Mouse (Mus musculus) limb, embryonic 14.5 days (tissue): ENCODE results near the gene Tmem59l. TPM values are rescaled to one million over a fixed set of nuclear protein-coding genes. Genes with fewer than 3 reads are reported as not detected.

Experiments used
- ATAC-seq: fragments of 200-750 bp; cut with Nextera tagmentation; 2 replicates; pipeline ENCODE4 v1.8.0; 2017; ENCODE audit warnings: low read depth, moderate number of reproducible peaks, moderate TSS enrichment; ENCODE audit not compliant: low FRiP score
- DNase-seq: peaks from one replicate; pipeline ENCODE4 v3.0.0-alpha.2; 2015; ENCODE audit warnings: low spot score
- H3K27ac ChIP-seq: fragments of 300-500 bp; sonication (generic); replicated peaks from 2 replicates; pipeline ENCODE4 v1.5.1; 2014; ENCODE audit warnings: low read depth, mild to moderate bottlenecking, low read length, moderate library complexity, mixed read lengths
- H3K27me3 ChIP-seq: fragments of 300-500 bp; sonication (generic); 2 replicates; pipeline ENCODE4 v1.6.1; 2014; ENCODE audit warnings: low read length, mixed read lengths; ENCODE audit not compliant: control insufficient read depth, insufficient read depth
- H3K36me3 ChIP-seq: fragments of 300-500 bp; sonication (generic); 2 replicates; pipeline ENCODE4 v1.6.1; 2014; ENCODE audit warnings: mild to moderate bottlenecking, low read length, moderate library complexity, mixed read lengths; ENCODE audit not compliant: control insufficient read depth, insufficient read depth
- H3K4me1 ChIP-seq: fragments of 300-500 bp; sonication (generic); 2 replicates; pipeline ENCODE4 v1.6.1; 2014; ENCODE audit warnings: antibody characterized with exemption, low read length, mixed read lengths; ENCODE audit not compliant: control insufficient read depth, insufficient read depth
- H3K4me2 ChIP-seq: fragments of 300-500 bp; sonication (generic); replicated peaks from 2 replicates; pipeline ENCODE4 v1.6.1; 2014; ENCODE audit warnings: low read depth, mild to moderate bottlenecking, low read length, moderate library complexity; ENCODE audit not compliant: severe bottlenecking
- H3K4me3 ChIP-seq: fragments of 300-500 bp; sonication (generic); replicated peaks from 2 replicates; pipeline ENCODE4 v1.5.1; 2014; ENCODE audit warnings: low read length
- H3K9ac ChIP-seq: fragments of 300-500 bp; sonication (generic); 2 replicates; pipeline ENCODE4 v1.6.1; 2014; ENCODE audit warnings: mild to moderate bottlenecking, low read depth, low read length, moderate library complexity; ENCODE audit not compliant: severe bottlenecking
- H3K9me3 ChIP-seq: fragments of 300-500 bp; sonication (generic); 2 replicates; pipeline ENCODE4 v1.6.1; 2016; ENCODE audit warnings: low read length; ENCODE audit not compliant: control insufficient read depth
- POLR2A ChIP-seq: fragments of 200-500 bp; IDR thresholded peaks from 2 replicates; pipeline ENCODE4 v1.8.0; 2012; ENCODE audit warnings: inconsistent platforms, mild to moderate bottlenecking, moderate library complexity, borderline replicate concordance; ENCODE audit not compliant: insufficient read depth, insufficient read length; ENCODE audit errors: extremely low read depth
- WGBS: fragments of 180-500 bp; shearing (Covaris S2); extraction: QIAGEN DNeasy Blood & Tissue Kit; methylation state at CpG from one replicate; pipeline ENCODE4 v1.1.7; 2014; 5-methylcytosine and 5-hydroxymethylcytosine counted together
- polyA plus RNA-seq, 2 experiments: library from polyadenylated mRNA; depleted of rRNA in 1 of 2; stranded (reverse) in 1 of 2; unstranded in 1 of 2; fragments of >200 nt; fragmentation: Nextera tagmentation in 1 of 2; extraction: Ambion mirVana in 1 of 2; gene quantifications; 2 replicates each; pipeline versions ENCODE4 v1.2.1 to v1.2.3; 2012 to 2014

Tmem59l gene
- polyA plus RNA-seq, 2 experiments: 13.1 to 15.7 TPM

- DNase-seq: no peak
- peaks cover 10% of the 10 kb centered on the region for H3K4me1 ChIP-seq
Observed at GRCm38 (mm10) chr8:70529299-70529698, 42.1 kb upstream of the Tmem59l start.

GRCm38 (mm10) chr8:70528182-70528797 lies 41.1 kb upstream of the Tmem59l start:
- peaks cover 40% of the 10 kb centered on the region for H3K36me3 ChIP-seq
- WGBS: 26% methylated on average over 13 of the region's 13 CpGs
- TF ChIP-seq POLR2A: no peak
- no peaks in the 10 kb centered on the region for H3K27me3 ChIP-seq
- H3K4me2 ChIP-seq: peak overlapping the region; percentile 84
- H3K27ac ChIP-seq: peak overlapping the region; percentile 87
- ATAC-seq (no peak), DNase-seq (no peak)
- no peaks in the 10 kb centered on the region for H3K9me3 ChIP-seq
- peaks cover 12% of the 10 kb centered on the region for H3K4me1 ChIP-seq
- H3K4me3 ChIP-seq: peak overlapping the region; percentile 81
- H3K9ac ChIP-seq: peak overlapping the region; percentile 97

More at GRCm38 (mm10) chr8:70529299-70529698, 42.1 kb upstream of the Tmem59l start:
- TF ChIP-seq POLR2A: no peak
- ATAC-seq: no peak
- Histone ChIP-seq H3K27me3 (no peaks in the 10 kb centered on the region), H3K4me2 (no peak overlapping the region), H3K9ac (no peak overlapping the region), H3K27ac (no peak overlapping the region), H3K9me3 (no peaks in the 10 kb centered on the region), H3K4me3 (no peak overlapping the region), H3K36me3 (peaks cover 50% of the 10 kb centered on the region)
- 79% methylated on average over 5 of the region's 5 CpGs for WGBS

- ATAC-seq: peak; percentile 93
Observed at GRCm38 (mm10) chr8:70527512-70528181, 40.5 kb upstream of the Tmem59l start, which contains the start of the genes Fkbp8 and Kxd1. Fkbp8 (plus strand) TSS chr8:70527724. Kxd1 (minus strand) TSS chr8:70527956.

GRCm38 (mm10) chr8:70527111-70527511 lies 40.0 kb upstream of the Tmem59l start:
- Histone ChIP-seq H3K27ac (0 out of 2 replicates have a peak overlapping the region, but pooled peaks have one; percentile 19), H3K4me2 (peak overlapping the region; percentile 84), H3K9ac (peak overlapping the region; percentile 97), H3K36me3 (peaks cover 30% of the 10 kb centered on the region), H3K4me1 (peaks cover 12% of the 10 kb centered on the region), H3K4me3 (peak overlapping the region; percentile 81), H3K9me3 (no peaks in the 10 kb centered on the region), H3K27me3 (no peaks in the 10 kb centered on the region)
- DNase-seq: no peak
- WGBS: 1% methylated on average over 8 of the region's 8 CpGs
- no peak for TF ChIP-seq POLR2A
- no peak for ATAC-seq

More at GRCm38 (mm10) chr8:70527512-70528181, 40.5 kb upstream of the Tmem59l start, which contains the start of the genes Fkbp8 and Kxd1:
- Histone ChIP-seq H3K4me3 (peak within 1 kb of the TSS; percentile 81), H3K4me2 (peak within 1 kb of the TSS; percentile 84), H3K27ac (peak within 1 kb of the TSS; percentile 87), H3K36me3 (peaks cover 36% of the 10 kb centered on the region), H3K9ac (peak within 1 kb of the TSS; percentile 97), H3K9me3 (no peaks in the 10 kb centered on the region), H3K4me1 (peaks cover 12% of the 10 kb centered on the region), H3K27me3 (no peaks in the 10 kb centered on the region)
- peak; percentile 42; the same call in 1 of the 2 replicates for TF ChIP-seq POLR2A
- WGBS: 2% methylated on average over 44 of the region's 61 CpGs
- peak; percentile 95 for DNase-seq

GRCm38 (mm10) chr8:70522592-70523403 lies 35.6 kb upstream of the Tmem59l start:
- H3K27ac ChIP-seq: peak overlapping the region; percentile 65
- TF ChIP-seq POLR2A: peak; percentile 71; the same call in 1 of the 2 replicates
- H3K9me3 ChIP-seq: no peaks in the 10 kb centered on the region
- DNase-seq (peak; percentile 98), ATAC-seq (peak; percentile 89)
- peaks cover 7% of the 10 kb centered on the region for H3K4me1 ChIP-seq
- peak overlapping the region; percentile 78 for H3K9ac ChIP-seq
- H3K4me2 ChIP-seq: peak overlapping the region; percentile 73
- peaks cover 8% of the 10 kb centered on the region; the same call in 1 of the 2 replicates for H3K36me3 ChIP-seq
- peak overlapping the region; percentile 71 for H3K4me3 ChIP-seq
- 4% methylated on average over 51 of the region's 51 CpGs for WGBS
- H3K27me3 ChIP-seq: no peaks in the 10 kb centered on the region
